Mouse (Mus musculus) Patski (cell line): ENCODE results near the gene Clec10a. TPM values are rescaled to one million over a fixed set of nuclear protein-coding genes. Genes with fewer than 3 reads are reported as not detected.
A peak's percentile ranks its signal among the peaks of the same experiment; 100 is the strongest.
"Not testable (repeated sequence)": the region's sequence is repeated elsewhere in the genome, so short reads cannot be mapped to it uniquely, and the experiment has no call there.

Source experiments
- ATAC-seq: fragments of 100-300 bp; one replicate; pipeline ENCODE4 v1.8.0; 2021
- CTCF ChIA-PET: fragments of 350-600 bp; sonication (Branson Sonifier 250); formaldehyde crosslinking; loops from one replicate; lab custom pipeline; 2022; ENCODE audit warnings: inconsistent platforms; lab: Charles Lee
- POLR2A ChIA-PET: fragments of 350-600 bp; sonication (Branson Sonifier 250); formaldehyde crosslinking; loops from one replicate; lab custom pipeline; 2022; ENCODE audit warnings: antibody characterized with exemption, inconsistent platforms; lab: Charles Lee
- DNase-seq: peaks from one replicate; pipeline ENCODE4 v3.0.0-alpha.2; 2011; ENCODE audit warnings: low read depth, low spot score
- H3K27me3 ChIP-seq: fragments of 371-371 bp; one replicate; pipeline ENCODE4 v1.5.1; 2021
- CTCF ChIP-seq: fragments of 100-300 bp; IDR thresholded peaks from one replicate; pipeline ENCODE4 v1.5.1; 2021
- in situ Hi-C: fragments of 300-500 bp; cut with MboI; formaldehyde crosslinking; loops from 3 replicates; pipeline ENCODE4 v1.11.1; 2018; ENCODE audit warnings: low pct_unique_long_range_greater_than_20kb, mixed read lengths
- polyA plus RNA-seq: library from polyadenylated mRNA; unstranded; gene quantifications from one replicate; pipeline ENCODE4 v1.2.3, GENCODE M21; 2021

Gene Clec10a
- not detected for polyA plus RNA-seq

DNA sequence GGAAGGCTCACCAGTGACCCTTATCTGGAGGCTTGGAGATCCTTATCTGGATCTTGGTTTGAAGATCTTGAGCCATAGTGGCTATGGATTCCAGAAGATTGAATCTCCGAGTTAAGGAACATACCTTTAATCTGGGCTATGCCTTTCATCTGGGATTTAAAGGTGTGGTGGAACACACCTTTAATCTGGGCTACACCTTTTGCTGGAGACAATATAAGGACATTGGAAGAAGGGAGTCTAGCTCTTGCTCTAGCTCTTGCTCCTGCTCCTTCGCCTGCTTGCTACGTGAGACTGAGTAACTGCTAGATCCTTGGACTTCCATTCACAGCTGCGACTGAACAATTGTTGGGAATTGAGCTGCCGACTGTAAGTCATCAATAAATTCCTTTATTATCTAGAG is at the start of gene Clec10a:
Clec10a (plus strand) TSS at position 301 of the 400 bp plus-strand sequence.
- ATAC-seq, CTCF ChIA-PET: not testable (repeated sequence)

DNA sequence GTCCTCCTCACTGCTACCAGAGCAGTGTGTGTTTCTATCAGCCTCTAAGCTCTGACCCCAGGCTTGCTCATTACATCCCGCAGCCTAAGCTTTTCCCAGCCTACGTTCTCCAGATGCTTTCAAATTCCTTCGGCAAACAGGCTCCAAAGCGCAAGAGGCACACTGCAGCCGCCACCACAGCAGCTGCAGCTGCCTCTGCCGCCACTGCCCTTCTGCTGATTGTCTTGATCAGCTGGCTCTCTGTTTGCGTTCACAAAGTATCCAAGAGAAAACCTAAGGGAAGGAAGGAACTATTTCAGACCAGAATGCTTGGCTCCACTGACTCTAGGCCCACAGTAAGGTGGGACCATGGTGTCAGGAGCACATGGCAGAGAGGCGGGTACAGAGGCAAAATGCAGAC is 48.9 kb upstream of the Clec10a start:
- ChIA-PET CTCF (interaction anchor here (1.3 kb wide), 1 partner anchor 32 kb away, joined by 3 read pairs; no protein-coding TSS in a partner anchor), POLR2A (interaction anchor here (0.8 kb wide), 1 partner anchor 10 kb away, joined by 3 read pairs; no protein-coding TSS in a partner anchor)
- TF ChIP-seq CTCF: no peak
- no peak for DNase-seq
- H3K27me3 ChIP-seq: peaks cover 25% of the 10 kb centered on the region
- in situ Hi-C loops: no loop called here
- ATAC-seq: no peak

More for the DNA sequence above, at the start of gene Clec10a:
- in situ Hi-C loops, POLR2A ChIA-PET, DNase-seq: not testable (repeated sequence)
- peaks cover 15% of the 10 kb centered on the region for H3K27me3 ChIP-seq

DNA sequence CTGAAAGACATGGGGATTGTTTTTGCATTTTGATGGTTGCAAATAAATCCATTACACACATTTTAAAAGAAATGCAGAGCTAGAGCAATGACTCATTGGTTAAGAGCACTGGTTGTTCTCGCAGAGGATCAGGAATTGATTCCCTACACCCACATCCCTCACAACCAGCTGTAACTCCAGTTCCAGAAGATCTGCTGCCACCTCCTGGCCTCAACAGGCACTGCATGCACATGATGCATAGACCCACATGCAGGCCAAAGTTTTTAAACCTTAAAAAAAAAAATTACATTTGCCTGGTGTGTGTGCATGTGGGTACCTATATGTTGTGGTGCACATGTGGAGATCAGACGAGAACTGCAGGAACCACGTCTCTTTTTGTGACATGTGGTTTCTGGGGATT is 45.9 kb upstream of the Clec10a start:
- in situ Hi-C loops: no loop called here
- POLR2A ChIA-PET: no interaction called here
- TF ChIP-seq CTCF: peak; percentile 88
- no peak for DNase-seq
- peaks cover 6% of the 10 kb centered on the region for H3K27me3 ChIP-seq
- no peak for ATAC-seq
- CTCF ChIA-PET: interaction anchor here (1.2 to 1.8 kb wide), 2 partner anchors 53 to 55 kb away, joined by 3 to 5 read pairs; no protein-coding TSS in a partner anchor

DNA sequence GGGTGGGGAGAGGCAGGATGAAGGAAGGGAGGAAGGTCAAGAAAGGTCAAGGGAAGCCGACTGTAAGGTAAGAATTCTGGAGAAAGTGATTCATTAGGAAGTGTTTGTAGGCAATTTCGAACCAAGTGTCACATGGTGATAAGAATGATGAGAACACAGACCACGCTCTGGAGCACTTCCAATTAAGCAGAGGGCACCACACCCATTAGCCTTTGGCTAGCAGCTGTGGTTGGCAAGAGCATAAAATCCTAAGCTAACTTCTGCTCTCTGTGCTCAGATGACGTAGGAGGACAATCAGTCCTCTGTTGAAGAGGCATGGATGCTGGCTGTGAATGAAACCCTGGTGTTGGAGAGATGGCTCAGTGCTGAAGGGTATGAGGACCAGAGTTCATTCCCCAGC is 41.4 kb upstream of the Clec10a start:
- no peak for ATAC-seq
- ChIA-PET POLR2A (no interaction called here), CTCF (no interaction called here)
- TF ChIP-seq CTCF: no peak
- DNase-seq: no peak
- H3K27me3 ChIP-seq: peaks cover 10% of the 10 kb centered on the region
- in situ Hi-C loops: no loop called here

DNA sequence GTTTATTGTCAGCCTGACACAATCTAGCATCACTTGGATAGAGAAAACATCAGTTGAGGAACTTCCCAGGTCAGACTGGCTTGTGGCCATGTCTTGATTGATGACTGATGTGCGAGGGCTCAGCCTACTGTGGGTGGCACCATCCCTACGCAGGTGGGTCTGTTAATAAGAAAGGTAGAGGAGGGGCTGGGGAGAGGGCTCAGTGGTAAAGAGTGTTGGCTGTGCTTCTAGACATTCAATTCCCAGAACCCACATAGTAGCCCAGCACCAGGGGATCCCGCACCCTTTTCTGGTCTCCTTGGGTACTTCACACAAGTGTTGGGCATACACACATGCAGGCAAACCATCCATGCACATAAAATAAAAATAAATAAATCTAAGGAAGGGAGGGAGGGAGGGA is 40.1 kb upstream of the Clec10a start:
- in situ Hi-C loops: no loop called here
- ATAC-seq (no peak), DNase-seq (no peak)
- H3K27me3 ChIP-seq: peaks cover 13% of the 10 kb centered on the region
- ChIA-PET CTCF (no interaction called here), POLR2A (no interaction called here)
- TF ChIP-seq CTCF: no peak

DNA sequence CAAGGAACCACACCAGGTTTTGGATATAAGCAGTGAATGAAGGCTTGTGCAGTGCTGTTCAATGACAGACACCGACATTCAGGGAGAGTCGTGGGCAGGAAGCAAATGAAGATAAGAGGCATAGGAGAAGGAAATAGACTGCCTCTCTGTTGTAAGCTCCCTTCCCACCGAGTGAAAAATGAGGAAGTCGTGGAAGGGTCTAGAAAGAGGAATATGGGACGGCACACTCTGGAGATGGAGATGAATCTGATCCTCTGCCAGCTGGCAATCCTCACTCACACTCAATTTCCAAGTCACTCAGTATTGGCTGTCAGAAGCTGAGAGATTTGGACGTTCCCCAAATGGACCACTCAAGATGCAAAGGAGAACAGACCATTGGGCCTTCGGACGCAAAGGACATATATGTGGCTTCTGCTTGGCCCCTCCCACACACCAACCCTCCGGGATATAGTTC is 26.0 kb upstream of the Clec10a start, which contains the start of gene Mgl2:
Mgl2 (plus strand) TSS at position 404 of the 454 bp plus-strand sequence.
- CTCF ChIA-PET: no interaction called here
- ATAC-seq: no peak
- TF ChIP-seq CTCF: no peak
- in situ Hi-C loops: no loop called here
- POLR2A ChIA-PET: no interaction called here
- no peak for DNase-seq
- peaks cover 56% of the 10 kb centered on the region for H3K27me3 ChIP-seq

DNA sequence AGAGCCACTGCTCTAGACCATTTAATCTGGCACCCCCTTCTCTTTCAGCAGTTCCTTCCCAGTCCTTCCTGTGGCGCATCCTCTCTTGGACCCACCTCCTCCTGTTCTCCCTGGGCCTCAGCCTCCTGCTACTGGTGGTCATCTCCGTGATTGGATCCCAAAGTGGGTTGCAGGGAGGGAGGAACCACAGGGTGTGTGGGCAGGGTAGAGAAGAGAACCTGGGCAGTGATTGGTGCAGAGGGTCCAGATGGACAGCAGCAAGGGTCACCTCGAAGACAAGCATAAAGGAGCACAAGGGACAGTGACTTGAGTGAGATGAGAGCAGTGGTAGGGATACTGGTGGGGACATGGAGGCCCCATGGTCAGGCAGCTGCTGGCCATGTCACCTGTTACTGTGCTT is 21.0 kb upstream of the Clec10a start:
- POLR2A ChIA-PET, ATAC-seq, DNase-seq, in situ Hi-C loops: not testable (repeated sequence)
- H3K27me3 ChIP-seq: peaks cover 43% of the 10 kb centered on the region
- CTCF ChIA-PET: interaction anchor here (1.5 kb wide), 1 partner anchor 28 kb away, joined by 3 read pairs; no protein-coding TSS in a partner anchor

DNA sequence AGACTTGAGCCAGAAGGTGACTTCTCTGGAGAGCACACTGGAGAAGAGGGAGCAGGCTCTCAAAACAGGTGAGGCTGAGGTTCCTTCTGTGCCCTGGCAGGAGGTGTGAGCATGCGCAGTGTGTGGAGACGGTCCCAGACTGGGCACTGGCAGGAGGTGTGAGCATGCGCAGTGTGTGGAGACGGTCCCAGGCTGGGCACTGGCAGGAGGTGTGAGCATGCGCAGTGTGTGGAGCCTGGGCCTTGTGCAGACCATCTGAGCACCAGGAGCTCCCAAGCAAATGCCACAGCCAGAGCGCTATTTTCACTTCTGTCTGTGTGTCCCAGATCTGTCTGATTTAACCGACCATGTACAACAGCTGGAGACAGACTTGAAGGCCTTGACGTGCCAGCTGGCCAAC is 20.1 kb upstream of the Clec10a start:
- CTCF ChIA-PET, DNase-seq, ATAC-seq, POLR2A ChIA-PET, in situ Hi-C loops: not testable (repeated sequence)
- peaks cover 51% of the 10 kb centered on the region for H3K27me3 ChIP-seq

DNA sequence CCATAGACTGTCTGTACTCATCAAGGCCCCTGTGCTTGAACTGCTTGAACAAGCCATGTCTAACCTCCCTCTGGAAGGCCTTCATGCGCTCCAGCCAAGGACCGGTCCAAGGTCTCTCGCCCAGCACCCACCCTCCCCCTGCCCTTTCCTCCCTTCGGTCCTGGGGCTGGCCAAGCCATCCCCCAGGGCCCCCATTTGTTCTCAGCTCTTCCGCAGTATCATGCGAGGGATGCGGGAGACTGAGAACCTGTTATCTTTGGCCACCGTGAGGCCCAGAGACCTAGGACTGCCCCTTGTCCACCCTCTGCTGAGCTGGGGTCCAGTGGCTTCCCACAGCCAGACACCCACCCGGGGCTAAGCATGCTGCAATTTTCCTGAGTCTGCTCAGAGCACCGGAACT is 16.8 kb upstream of the Clec10a start:
- CTCF ChIA-PET: no interaction called here
- in situ Hi-C loops: no loop called here
- no peak for TF ChIP-seq CTCF
- ATAC-seq: no peak
- no peak for DNase-seq
- POLR2A ChIA-PET: no interaction called here
- peaks cover 51% of the 10 kb centered on the region for H3K27me3 ChIP-seq

DNA sequence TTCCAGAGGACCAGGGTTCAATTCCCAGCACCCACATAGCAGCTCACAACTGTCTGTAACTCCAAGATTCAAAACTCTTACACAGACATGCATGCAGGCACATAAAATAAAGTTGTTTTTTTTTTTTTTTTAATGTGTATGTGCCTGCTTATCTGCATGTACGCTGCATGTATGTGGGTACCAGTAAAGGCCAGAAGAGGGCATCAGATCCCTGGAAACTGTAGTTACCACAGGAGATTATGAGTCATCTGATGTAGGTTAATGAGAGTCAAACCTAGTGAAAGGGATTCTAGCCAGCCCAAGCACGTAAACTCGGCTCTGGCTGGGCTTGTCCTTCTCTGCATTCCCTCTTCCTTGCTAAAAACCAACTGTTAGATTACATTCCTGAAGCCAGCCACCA is 4.9 kb upstream of the Clec10a start:
- ChIA-PET POLR2A (interaction anchor here (0.6 kb wide), 1 partner anchor 79 kb away, joined by 3 read pairs; no protein-coding TSS in a partner anchor), CTCF (interaction anchor here (0.9 to 2.2 kb wide), 4 partner anchors 20 to 71 kb away, joined by 3 to 11 read pairs (median 6); partner anchors contain the start of gene Slc16a11)
- DNase-seq (peak; percentile 19), ATAC-seq (peak; percentile 21)
- H3K27me3 ChIP-seq: peaks cover 30% of the 10 kb centered on the region
- in situ Hi-C loops: no loop called here
- TF ChIP-seq CTCF: peak; percentile 69

DNA sequence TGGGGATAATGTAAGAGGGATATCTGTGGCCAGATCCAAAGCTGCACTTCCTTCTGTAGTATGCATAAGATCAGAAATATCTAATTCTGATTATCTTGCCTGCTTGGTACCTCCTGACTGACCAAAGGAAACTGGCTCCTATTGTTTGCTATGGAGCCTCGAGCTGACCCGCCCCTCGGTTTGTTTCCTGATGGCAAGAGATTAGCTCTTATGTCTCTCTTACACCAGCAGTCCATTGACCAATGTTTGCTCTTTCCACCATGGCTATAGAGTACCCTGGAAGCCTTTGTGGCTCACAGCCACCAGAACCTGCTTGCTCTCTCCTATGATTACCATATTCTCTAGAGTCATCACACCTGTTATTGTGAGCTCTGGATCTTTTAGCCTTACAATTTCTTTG is 6.3 kb downstream of the Clec10a start:
- no peak for TF ChIP-seq CTCF
- DNase-seq (no peak), ATAC-seq (no peak)
- peaks cover 28% of the 10 kb centered on the region for H3K27me3 ChIP-seq
- CTCF ChIA-PET: interaction anchor here (1.3 kb wide), 2 partner anchors 28 to 52 kb away, joined by 3 to 5 read pairs; no protein-coding TSS in a partner anchor
- POLR2A ChIA-PET: interaction anchor here (0.7 kb wide), 1 partner anchor 40 kb away, joined by 3 read pairs; no protein-coding TSS in a partner anchor
- in situ Hi-C loops: no loop called here
